Mouse (Mus musculus) left cerebral cortex, postnatal 4 days (tissue): ENCODE measurements around the gene Itch. TPM values are rescaled to one million over a fixed set of nuclear protein-coding genes. Genes with fewer than 3 reads are reported as not detected.

ENCODE experiments used
- total RNA-seq, 2 experiments: library from RNA; stranded (reverse); gene quantifications; 2 replicates each; pipeline ENCODE4 v1.2.3; 2021

Gene Itch
- total RNA-seq, 2 experiments from 2014 or later: 39.0 to 43.4 TPM

Other genes starting within 250 kb of the Itch start
- 10 to 100 TPM; 94.1 to 99.9 TPM for gene Eif2s2, start 240.6 kb upstream of the Itch start, total RNA-seq
- gene Gm14226, start 115.2 kb upstream of the Itch start, total RNA-seq: under 1 TPM; 0.24 to 0.30 TPM
- 10 to 100 TPM; 22.0 to 23.0 TPM for gene Ahcy, start 59.0 kb upstream of the Itch start, total RNA-seq
- gene Dynlrb1, start 103.0 kb downstream of the Itch start, total RNA-seq: 100 to 1,000 TPM; 348 to 360 TPM
- 100 to 1,000 TPM; 362 to 374 TPM for gene Map1lc3a, start 142.8 kb downstream of the Itch start, total RNA-seq
- gene Pigu, start 223.9 kb downstream of the Itch start, total RNA-seq: 10 to 100 TPM; 34.6 to 38.6 TPM
- gene Trp53inp2, start 247.6 kb downstream of the Itch start, total RNA-seq: 100 to 1,000 TPM; 155 to 158 TPM